Mouse (Mus musculus): ENCODE results near the gene Ptprc. TPM values are rescaled to one million over a fixed set of nuclear protein-coding genes. Genes with fewer than 3 reads are reported as not detected.

Ptprc gene
- polyA plus RNA-seq, 1 experiment, result not detected

GRCm38 (mm10) chr1:138134324-138134723 lies 41.2 kb downstream of the Ptprc start:
- no peak for TF ChIP-seq GATA1 (IDR thresholded peaks at IDR 0.05; ENCODE audit: low read length)

- no peak for TF ChIP-seq GATA1 (IDR thresholded peaks at IDR 0.05; ENCODE audit: low read length)
These were observed 43.8 kb downstream of the Ptprc start for GRCm38 (mm10) chr1:138131739-138132138.

GRCm38 (mm10) chr1:138130145-138130544 lies 45.4 kb downstream of the Ptprc start:
- no peak for TF ChIP-seq GATA1 (IDR thresholded peaks at IDR 0.05; ENCODE audit: low read length)

- TF ChIP-seq GATA1 (IDR thresholded peaks at IDR 0.05; ENCODE audit: low read length), result no peak
These were observed 48.7 kb downstream of the Ptprc start for GRCm38 (mm10) chr1:138126843-138127242.

GRCm38 (mm10) chr1:138125281-138125680 lies 50.2 kb downstream of the Ptprc start:
- no peak for TF ChIP-seq GATA1 (IDR thresholded peaks at IDR 0.05; ENCODE audit: low read length)

GRCm38 (mm10) chr1:138123866-138124265 lies 51.6 kb downstream of the Ptprc start:
- TF ChIP-seq GATA1 (IDR thresholded peaks at IDR 0.05; ENCODE audit: low read length), result no peak

GRCm38 (mm10) chr1:138119895-138120294 lies 55.6 kb downstream of the Ptprc start:
- TF ChIP-seq GATA1 (IDR thresholded peaks at IDR 0.05; ENCODE audit: low read length), result no peak

GRCm38 (mm10) chr1:138093219-138093618 lies 82.3 kb downstream of the Ptprc start:
- TF ChIP-seq GATA1 (IDR thresholded peaks at IDR 0.05; ENCODE audit: low read length), result no peak

- TF ChIP-seq GATA1 (IDR thresholded peaks at IDR 0.05; ENCODE audit: low read length), result no peak
These were observed 89.7 kb downstream of the Ptprc start for GRCm38 (mm10) chr1:138085810-138086209.

- no peak for TF ChIP-seq GATA1 (IDR thresholded peaks at IDR 0.05; ENCODE audit: low read length)
These were observed 91.8 kb downstream of the Ptprc start for GRCm38 (mm10) chr1:138083707-138084106.

GRCm38 (mm10) chr1:138080308-138080707 lies 95.2 kb downstream of the Ptprc start:
- no peak for TF ChIP-seq GATA1 (IDR thresholded peaks at IDR 0.05; ENCODE audit: low read length)

GRCm38 (mm10) chr1:138044196-138044945 lies 131.1 kb downstream of the Ptprc start:
- no peak for TF ChIP-seq GATA1 (IDR thresholded peaks at IDR 0.05; ENCODE audit: low read length)

- no peak for TF ChIP-seq GATA1 (IDR thresholded peaks at IDR 0.05; ENCODE audit: low read length)
These were observed 135.0 kb downstream of the Ptprc start for GRCm38 (mm10) chr1:138040556-138040955.

GRCm38 (mm10) chr1:138039201-138039600 lies 136.3 kb downstream of the Ptprc start:
- TF ChIP-seq GATA1 (IDR thresholded peaks at IDR 0.05; ENCODE audit: low read length), result no peak

- no peak for TF ChIP-seq GATA1 (IDR thresholded peaks at IDR 0.05; ENCODE audit: low read length)
These were observed 138.0 kb downstream of the Ptprc start for GRCm38 (mm10) chr1:138037484-138037883.

GRCm38 (mm10) chr1:138029649-138030048 lies 145.9 kb downstream of the Ptprc start:
- TF ChIP-seq GATA1 (IDR thresholded peaks at IDR 0.05; ENCODE audit: low read length), result no peak

GRCm38 (mm10) chr1:138025298-138025697 lies 150.2 kb downstream of the Ptprc start:
- TF ChIP-seq GATA1 (IDR thresholded peaks at IDR 0.05; ENCODE audit: low read length), result no peak

Measured in G1E-ER4 (cell line).